Mouse (Mus musculus) Muller cell, postnatal 12 days (primary cell): ENCODE measurements around the gene Trpv4.

Experiments
- DNase-seq: peaks from one replicate; pipeline ENCODE4 v3.0.0-alpha.2; 2015; ENCODE audit errors: inconsistent ontology term

Trpv4 gene

DNA sequence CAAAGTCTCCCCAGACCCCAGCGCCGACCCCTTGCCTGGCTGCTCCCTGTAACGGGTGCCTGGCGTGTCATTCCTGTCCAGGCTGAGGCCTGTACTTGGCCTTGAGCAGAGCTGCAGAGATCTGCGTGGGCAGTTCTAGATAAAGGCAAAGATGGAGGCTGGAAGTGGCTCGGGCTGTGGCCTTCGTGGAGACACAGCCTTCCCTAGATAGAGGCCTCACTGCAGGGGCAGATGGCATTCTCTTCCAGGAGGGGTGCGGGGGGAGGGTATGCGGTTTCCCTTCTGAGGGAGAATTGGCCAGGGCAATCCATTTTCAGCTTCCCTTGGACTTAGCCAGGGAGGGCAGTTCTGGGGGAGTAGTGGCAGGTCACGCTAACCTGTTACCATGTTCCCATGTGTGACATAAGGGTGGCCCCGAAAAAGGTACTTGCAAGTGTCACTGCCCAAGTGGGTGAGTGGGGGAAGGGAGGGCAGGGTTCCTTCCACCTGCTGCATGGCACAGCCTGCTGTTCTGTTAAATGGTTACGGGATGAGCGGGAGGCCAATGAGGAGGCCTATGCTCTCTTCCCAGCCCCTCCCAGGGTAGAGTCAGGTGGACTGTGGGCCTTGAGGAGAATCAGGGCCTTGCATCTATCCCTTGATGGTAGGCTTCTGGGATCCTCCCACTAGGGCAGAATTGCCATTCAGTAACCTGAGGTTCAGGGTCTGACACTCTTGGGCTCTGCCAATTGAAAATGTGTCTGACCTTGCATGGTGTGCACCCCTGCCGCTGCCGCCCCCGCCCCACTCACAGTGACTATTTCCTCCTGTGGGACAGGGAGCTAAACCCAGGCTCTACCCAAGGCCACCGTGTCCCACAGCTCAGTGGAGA, 67.9 kb downstream of the Trpv4 start:
- no peak for DNase-seq

DNA sequence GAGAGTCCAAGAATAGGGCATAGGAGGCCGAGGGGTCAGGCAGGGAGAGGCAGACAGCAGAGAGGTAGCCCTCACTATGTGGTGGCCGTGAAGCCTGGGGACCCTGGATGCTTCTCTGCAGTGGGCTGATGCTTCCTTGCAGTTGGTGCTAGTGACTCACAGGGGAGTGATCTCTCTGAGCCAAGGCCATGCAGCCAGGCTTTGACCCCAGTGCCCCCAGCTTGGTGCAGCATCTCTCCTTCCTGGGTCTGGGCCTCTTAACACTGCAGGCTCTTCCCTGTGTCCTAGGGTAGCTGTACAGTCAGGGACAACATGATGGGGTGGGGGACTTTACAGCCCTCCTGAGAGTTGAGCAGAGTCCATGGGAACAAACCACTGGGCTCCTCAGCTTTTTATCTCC, 68.8 kb downstream of the Trpv4 start:
- DNase-seq = no peak

DNA sequence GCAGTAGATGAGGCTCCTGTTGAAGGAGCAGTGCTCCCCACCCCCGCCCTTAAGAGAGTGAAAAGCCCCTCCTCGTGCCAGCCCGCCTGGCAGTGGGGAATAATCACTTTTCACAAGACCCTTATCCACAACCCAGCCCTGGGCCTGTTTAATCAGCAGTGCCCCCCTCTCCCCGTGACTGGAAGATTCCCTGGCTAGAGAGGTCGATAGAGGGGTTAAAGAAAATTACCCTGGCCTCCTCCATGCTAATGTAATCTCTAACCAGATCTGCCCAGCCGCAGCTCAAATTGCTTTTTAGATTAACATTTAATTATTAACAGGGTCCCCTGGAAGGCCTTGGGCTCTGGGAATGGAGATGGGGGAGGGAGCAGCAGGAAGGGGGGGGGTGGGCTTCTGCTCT, 69.2 kb downstream of the Trpv4 start:
- no peak for DNase-seq

DNA sequence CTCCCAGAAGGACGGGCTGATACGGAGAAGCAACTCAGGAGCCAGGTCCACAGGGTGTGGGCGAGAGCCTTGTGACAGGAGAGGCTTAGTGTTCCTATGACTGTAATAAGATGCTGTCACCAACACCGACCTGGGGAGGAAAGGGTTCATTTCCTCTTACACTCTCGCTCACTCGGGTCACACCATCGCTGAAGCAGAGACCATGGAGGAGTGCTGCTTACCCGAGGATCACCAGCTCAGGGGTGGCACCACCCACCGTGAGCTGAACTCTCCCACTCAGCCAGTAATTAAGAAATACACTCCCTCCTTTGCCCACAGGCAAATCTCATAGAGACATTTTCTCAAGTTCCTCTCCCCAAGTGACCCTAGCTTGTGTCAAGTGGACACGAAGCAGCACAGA, 69.8 kb downstream of the Trpv4 start:
- DNase-seq = no peak

DNA sequence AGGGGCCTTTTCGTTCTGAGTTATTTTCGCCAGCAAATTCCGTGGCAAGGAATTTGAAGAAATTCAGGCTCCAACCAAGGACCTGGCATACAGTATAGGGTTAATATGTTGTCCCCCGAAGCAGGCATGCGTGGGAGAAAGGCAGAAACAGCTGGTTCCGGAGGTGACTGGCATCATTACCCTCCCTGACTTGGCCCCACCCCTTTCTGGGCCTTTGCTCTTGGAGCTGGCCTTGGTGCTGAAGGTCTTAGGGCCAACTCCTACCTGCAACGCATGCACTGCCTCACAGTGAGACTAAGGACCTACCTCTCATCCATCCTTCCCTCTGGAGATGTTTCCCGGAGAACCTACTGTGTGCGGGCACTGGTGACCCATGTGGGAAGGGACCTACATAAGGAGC, 70.3 kb downstream of the Trpv4 start:
- DNase-seq = peak; percentile 50

DNA sequence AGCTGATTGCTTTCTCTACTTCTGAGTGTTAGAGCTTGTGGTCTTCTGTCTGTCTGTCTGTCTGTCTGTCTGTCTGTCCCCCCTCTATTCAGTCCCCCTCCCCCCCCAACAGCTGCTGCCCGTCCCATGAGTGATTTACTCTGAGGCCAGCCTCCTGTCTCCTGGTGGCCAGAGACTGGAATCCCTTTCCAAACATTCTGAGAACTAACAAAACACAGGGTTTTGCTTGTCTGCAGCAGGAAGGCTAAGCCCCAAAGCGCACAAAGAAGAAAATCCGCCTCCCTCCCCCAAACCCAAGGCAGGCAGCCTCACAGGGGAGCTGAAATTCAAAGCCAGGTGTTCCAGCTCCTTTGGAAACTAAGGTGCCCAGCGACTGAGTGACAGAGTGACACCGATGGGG, 72.5 kb downstream of the Trpv4 start:
- DNase-seq = no peak

DNA sequence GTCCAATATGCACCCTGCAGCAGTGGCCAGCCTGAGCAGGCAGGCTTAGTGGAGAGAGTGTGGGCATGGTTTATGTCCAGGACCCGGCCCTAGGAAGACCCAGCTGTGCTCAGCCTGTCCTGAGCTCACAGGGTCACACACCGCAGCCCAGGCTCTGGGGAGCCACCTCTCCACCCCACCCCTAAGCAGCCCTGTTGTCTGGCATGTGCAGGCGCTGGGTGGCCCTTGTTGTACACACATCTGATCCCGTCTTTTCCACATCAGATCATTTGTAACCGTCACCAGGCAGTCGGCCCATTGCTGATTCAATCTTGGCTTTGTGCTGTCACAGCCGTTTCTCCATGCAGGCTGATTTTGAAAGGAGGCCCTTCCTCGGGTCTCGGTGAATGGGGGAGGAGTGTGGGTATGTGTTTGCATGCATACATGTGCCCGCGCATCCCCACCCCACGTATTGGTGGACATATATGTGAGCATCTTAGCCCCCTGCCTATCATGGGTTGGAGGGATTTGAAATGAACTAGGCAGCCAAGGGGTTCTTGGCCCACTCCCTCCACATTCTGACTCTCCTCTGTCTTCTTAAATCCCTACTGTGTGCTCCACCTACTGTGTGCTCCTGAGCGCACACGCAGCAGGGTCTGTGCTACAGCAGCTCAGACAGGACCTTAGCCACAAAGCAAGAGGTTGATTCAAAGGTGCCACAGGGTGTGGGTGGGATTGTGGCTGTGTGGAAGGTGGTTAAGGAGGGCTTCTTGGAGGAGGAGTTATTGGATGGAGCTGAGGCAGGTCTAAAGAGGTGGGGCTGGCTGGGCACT, 73.7 kb downstream of the Trpv4 start:
- peak; percentile 59 for DNase-seq

DNA sequence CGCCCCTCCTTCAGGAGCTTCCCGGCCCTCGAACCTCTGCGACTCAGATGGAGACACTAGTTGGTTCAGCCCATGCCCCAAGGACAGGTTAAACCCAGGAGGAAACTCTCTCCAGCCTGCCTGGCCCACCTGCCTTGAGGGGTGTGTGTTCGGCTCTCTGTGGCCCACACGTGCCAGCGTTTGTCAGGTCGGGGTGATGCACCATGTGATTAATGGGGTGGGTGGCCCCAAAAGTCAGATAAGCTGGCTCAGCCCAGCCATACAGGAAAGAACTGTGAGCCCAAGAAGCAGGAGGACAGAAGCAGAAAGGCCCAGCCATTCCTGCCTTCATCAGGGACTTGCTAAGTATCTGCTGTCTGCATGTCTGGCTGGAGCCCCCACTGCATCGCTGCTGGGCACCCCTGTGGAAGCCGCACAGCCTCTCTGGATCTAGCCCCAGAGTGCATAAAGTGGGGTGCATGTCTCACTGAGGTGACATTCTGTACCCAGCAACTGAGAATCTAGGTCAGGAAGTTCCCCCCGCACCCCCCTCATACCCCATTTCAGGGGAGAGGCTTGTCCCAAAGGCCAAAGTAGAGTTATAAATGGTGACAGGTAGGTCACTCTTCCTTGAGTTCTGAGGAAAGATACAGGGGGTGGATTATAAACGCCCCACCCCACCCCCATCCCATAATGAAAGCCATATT, 74.6 kb downstream of the Trpv4 start:
- no peak for DNase-seq

DNA sequence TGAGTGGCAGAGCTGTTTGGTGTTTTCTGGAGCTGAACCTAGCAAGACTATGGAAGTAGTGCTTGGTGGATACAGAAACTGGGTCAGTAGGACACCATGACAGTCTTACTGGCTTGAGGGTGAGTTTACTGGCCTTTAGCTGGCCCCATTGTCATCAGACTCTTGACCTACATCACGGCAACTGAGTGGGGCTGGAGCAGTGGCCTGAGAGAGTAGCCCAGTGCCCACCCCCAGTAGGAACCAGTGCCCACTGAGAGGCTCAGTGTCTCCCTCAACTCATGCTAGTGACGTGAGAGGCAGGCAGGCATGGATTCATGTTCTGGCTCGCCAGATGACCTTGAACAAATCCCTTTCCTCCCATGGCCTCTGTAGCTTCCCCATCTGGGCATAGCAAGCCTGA, 75.2 kb downstream of the Trpv4 start:
- no peak for DNase-seq

DNA sequence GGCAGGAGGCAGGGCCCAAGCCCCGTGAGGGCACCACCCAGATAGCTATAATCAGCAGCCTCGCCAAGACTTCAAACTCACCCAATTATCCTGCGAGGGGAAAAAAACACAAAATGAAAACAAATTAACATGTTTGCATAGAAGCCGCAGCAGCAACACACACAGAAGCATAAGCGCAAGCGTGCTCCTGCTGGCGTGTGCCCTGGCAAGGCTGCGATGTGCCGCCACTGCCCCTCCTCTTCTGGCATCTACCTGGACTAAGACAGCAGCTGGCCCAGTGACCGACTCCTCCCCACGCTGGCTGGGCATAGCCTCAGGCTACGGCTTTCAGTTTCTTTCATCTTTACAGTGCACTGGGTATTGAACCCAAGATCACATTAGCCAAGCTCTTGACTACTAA, 76.7 kb downstream of the Trpv4 start:
- no peak for DNase-seq

DNA sequence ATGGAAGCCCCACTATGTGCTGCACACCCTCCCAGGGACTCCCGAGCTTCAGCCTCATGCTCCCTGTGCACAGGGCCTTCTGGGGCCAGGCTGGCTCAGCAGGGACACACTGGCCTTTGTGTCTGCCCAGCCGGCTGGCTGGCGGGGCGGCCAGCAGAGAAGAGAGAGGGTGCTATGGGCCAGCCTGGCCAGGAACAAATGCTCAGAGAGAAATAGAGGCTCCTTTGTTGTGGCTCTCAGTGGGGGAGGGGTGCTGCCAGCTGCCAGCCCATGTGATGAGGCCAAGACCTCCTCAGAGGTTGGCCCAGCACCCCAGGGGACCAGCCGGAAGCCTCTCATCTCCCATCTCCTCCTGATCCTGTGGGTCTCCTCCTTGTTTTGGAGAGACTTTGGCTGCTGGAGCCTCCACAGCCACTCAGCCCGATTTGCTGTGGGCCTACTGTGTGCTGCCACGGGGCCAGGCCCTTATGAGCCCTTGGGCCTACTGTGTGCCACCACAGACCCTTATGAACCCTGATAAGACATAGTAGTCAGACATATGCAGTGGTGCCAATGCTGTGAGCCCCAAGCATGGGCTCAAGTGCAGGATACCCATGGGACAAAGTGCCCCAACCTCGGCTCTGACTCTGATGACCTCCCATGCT, 78.4 kb downstream of the Trpv4 start:
- DNase-seq = peak; percentile 81

DNA sequence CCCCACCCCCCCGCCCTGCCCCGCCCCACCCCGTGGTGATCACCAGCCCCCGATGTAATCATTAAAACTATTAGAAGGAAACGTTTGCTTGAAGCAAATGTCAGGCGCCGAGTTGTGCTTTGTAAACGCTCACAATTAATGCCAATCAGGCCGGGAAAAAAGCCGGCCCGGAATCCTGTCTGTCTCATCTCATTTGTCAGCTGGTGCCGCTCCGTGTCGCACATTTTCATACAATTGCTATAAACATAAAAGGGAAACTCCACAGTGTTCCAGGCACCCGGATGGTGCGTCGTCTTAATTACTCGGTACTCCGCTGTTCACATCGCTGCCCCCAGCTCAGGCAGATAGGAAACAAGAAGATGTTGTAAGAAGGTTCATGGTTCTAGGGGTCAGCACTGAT, 79.9 kb downstream of the Trpv4 start:
- peak; percentile 65 for DNase-seq

DNA sequence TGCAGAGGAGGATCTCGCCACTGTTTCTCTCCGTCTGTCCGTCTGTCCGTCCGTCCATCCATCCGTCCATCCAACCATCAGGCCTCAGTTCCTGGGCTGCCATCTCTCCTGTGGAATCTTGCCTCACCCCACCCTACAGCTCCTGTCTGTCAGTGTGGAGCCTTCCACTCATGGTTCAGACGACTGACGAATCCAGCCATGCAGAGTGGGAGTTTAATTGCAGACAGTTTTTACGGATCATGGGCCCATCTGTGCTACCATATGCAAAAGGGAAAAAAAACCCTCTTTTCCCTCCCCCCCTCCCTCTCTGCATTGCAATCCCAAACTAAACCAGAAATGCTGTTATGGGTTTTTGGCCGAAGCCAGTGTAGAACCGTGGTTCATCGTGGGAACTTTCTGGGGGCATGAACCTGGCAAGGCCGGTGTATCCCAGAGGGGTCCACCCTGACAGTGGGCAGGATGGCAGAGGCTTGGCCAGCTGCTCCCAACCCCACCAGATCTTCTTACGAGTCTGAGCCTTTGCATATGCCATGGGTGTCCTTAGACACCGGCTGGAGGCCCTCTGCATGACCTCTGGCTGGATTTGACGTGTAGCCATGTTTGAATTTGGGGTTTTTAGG, 82.1 kb downstream of the Trpv4 start:
- DNase-seq = no peak

DNA sequence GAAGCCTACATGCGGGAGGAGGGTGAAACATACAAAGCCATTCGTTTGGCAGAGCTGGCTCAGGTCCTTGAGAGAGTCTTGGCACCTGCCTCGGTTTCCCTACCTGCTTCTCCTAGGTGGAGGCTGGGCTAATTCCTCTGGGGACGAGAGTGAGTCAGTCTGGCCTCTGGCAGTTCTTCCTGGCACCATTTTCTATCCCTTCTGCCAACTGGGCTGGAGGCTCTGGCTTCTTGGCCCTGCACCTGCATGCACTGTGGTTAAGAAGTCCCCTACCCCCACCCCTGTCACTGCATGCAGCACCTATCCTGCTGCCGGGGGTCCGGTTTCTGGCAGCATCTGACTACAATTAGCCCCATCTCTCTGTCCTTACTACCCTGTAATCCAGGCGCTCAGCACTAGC, 82.7 kb downstream of the Trpv4 start:
- DNase-seq = peak; percentile 47

DNA sequence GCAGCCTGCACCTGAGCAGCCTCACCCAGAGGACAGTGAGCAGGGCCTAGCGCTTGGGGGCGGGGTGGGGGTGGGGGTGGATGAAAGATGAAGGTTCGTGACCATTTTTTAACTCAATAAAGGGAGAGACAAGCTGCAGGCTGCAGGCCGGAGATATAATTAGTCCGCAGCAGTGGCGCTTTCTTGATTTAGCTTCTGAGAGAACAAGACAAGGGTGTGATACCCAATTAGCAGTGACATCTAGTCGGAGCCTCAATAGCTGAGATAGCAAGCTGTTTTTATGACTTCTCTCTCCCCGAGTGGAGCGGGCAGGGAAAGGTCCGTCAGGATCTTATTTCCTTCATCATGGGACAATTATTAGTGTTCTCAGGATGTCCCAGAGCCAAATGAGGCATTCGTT, 83.2 kb downstream of the Trpv4 start:
- DNase-seq = no peak

DNA sequence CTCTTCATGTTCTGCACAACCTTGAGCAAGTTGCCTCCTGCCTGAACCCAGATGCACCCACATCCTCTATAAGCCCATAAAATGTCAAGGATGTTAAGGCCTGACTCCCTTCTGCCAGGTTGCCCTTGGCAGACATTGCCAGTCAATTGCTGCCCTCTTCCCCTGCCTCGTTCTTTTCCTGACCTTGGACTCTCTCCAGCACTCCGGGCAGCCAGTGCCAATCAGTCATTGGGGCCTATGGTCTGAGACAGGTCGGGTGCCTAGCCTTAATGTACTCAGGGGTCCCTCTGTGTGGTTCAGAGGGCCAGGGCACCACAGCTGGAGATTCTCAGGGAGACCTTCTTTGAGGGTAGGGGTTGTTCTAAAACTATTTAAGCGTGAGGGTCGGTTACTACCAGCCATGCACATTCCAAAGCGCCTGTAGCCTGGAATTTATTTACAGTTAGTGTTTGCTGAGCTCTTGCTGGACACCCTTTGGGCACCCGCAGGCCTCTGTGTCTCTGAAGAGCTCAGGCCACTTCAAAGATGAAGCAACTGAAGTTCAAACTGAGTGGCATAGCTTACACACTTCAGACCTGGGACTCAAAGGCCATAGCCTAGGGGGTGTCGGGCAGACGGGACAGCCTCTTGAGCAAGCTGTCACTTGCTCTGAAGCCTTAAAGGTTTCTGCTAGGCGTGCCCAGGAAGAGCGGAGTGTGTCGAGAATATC, 84.1 kb downstream of the Trpv4 start:
- no peak for DNase-seq

DNA sequence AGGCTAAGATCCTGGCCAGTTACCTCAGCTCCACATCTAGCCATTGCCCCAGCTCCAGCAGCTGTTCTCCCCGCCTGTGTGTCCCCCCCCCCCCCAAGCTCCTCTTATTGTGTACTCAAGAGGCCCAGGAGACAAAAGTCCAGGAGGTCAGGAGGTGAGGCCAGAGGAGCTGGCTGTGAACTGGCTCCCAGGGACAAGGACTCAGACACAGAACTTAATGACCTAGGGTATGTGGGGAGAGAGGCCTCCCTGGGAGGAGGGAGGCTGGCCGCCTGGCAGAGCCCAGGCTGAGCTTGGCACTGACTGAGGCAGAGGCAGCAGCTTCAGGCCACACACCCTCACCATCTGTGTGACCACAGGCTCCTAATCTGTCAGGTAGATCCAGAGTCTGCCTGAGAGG, 85.2 kb downstream of the Trpv4 start:
- DNase-seq = no peak
